Mouse (Mus musculus) lung, postnatal 25 days (tissue): ENCODE data around the gene Wdr25.
A peak's percentile ranks its signal among the peaks of the same experiment; 100 is the strongest.

ENCODE experiments used
- DNase-seq: peaks from one replicate; pipeline ENCODE4 v3.0.0; 2022; ENCODE audit warnings: low spot score

Wdr25 gene

DNA sequence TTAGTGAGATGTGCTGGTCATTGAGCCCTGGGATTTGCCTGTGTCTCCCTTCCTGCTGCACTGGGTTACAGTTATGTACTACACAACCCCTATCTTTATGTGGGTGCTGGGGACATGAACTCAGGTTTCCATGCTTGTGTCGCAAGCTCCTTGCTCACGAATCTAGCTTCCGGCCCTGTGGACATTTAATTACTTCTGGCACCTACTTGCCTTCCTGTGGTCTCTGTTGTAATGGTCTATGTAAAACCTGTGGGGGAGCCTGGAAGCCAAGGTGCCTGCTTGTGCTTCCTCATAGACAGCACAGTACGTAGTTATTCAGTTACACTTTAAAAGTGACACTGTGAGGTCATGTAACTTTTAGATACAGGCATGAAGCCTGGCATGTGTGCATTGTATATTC is 44.1 kb downstream of the Wdr25 start:
- no peak for DNase-seq

DNA sequence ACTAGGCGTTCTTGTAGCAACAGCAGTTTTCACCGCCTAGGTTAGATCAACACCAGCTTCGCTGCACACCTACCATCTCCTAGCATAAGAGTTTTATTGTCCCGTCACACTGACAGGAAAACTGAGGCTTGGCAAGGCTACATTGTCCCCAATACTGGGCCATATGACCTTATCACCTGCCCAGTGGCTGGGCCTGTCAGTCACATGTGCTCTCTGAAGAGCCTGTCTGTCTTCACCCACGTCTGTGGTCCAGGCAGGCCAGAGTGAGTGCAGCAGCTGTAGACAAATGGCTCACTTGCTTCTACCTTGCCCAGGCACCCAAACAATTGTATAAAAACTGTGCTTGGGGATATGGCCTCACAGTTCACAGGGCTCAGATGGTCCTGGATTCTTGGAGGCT is 45.4 kb downstream of the Wdr25 start:
- no peak for DNase-seq

GRCm38 (mm10) chr12:108939317-108939716 is 45.9 kb downstream of the Wdr25 start:
- DNase-seq: no peak

- DNase-seq: no peak
These were observed 46.8 kb downstream of the Wdr25 start for GRCm38 (mm10) chr12:108940255-108940654.

- DNase-seq: no peak
These were observed 47.9 kb downstream of the Wdr25 start for GRCm38 (mm10) chr12:108941282-108941681.

GRCm38 (mm10) chr12:108942203-108942923 is 48.9 kb downstream of the Wdr25 start:
- no peak for DNase-seq

DNA sequence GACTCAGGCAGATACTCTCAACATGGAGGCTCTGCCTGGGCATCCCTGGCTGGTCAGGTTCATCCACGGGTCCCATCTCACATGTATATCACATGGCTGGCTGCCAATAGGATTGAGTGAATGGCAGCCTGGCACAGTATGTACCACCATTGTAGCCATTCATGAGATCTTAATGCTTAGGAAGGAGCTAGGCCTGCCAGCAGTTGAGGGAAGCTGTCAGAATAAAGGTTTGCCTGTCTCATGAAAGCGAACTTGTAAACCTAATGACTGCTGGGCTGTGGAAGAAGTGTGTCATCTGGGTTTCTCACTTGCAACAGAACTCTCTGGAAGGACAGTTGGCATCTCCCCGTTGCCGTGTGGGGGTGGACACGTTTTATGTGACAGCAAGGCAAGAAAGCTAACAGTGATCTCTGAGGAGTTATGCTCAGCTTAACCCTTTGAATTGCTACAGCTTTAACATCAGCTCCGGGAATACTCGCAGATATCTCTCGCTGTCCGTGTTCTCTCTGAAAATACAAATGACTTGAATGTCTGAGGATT is 59.6 kb downstream of the Wdr25 start:
- no peak for DNase-seq

- DNase-seq: no peak
These were observed 60.4 kb downstream of the Wdr25 start for GRCm38 (mm10) chr12:108953838-108954237.

- no peak for DNase-seq
These were observed 61.0 kb downstream of the Wdr25 start for GRCm38 (mm10) chr12:108954456-108954855.

DNA sequence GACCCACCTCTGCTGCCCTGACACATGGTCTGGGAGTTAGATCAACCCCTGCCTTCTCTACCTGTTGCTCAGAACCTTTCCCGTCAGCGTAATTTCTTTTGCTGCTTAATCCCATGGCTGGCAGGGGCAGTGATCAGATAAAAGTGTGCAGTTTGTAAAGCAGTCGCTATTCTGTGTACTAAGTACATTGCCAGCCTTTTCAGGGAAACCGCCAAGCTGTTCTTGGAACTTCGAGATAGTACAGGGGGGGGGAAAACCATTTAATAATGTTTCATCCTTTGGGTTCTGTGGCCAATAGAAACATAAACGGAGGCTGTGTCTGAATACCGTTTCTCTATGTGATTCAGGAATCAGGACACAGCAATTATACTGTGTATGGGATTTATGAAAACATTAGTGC is 65.1 kb downstream of the Wdr25 start:
- no peak for DNase-seq

- DNase-seq: no peak
These were observed 65.7 kb downstream of the Wdr25 start for GRCm38 (mm10) chr12:108958991-108959638.

DNA sequence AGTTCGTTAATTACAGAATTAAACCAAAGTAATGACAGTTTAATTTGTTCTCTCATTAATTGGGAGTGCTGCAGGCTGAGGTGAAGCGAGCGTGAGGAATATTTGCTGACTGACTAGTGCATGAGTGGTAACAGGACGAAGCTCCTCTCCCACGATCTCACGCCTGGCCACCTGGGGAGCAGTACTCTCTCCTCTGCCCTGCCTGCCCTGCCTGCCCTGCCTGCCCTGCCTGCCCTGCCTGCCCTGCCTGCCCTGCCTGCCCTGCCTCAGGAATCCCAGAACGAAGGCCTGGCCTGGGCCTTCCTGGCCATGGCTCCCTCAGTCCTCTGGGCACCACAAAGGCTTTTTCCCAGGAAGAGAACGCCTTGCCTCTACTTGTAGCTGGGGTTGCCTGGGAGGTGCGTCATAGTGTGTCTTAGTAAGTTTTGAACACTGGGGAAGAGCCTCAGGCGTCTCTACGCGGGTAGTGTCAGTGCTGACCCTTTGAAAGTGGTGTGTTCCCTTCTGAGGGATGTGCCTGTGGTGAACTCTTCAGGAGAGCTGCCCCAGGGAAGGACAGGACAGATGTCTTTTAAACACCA is 66.3 kb downstream of the Wdr25 start:
- DNase-seq: no peak

DNA sequence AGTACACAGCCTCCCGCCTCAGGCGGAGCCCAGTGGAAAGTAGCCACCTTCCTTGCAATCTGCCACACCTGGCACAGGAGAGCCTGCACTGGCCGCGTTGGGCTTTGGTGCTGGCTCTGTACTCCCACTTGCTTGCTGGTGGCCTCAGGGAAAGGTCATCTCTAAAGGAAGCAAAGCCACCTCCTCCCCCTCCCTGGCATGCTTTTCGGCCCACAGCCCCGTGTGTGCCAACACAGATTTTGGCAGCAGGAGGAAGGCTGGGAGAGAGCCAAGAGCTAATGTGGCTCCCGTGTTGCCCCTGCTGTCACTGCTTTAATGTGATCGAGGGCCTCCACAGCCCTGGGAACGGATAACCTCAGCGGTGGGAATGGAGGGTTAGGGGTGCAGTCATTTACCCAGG is 66.8 kb downstream of the Wdr25 start:
- peak; percentile 28 for DNase-seq

- DNase-seq: no peak
These were observed 74.2 kb downstream of the Wdr25 start for GRCm38 (mm10) chr12:108967631-108968030.

DNA sequence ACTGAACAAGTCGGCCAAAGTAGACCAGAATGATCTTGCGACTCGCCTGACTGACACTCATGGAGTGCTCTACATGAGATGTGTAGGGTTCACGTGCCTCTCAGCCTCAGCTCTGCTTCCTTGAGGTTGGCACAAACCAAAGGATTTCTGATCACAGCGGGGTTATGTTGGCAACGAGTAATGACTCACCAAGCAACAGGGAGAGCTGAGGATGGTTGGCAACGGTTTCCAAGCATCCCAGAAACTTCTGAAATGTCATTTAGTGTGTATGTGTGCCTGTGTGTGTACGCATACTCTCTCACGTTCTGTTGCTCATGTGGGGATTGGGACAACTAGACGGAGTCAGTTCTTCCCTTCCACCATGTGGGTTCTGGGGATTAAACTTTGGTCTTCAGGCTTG is 74.6 kb downstream of the Wdr25 start:
- no peak for DNase-seq

GRCm38 (mm10) chr12:108971446-108971845 is 78.0 kb downstream of the Wdr25 start:
- no peak for DNase-seq

DNA sequence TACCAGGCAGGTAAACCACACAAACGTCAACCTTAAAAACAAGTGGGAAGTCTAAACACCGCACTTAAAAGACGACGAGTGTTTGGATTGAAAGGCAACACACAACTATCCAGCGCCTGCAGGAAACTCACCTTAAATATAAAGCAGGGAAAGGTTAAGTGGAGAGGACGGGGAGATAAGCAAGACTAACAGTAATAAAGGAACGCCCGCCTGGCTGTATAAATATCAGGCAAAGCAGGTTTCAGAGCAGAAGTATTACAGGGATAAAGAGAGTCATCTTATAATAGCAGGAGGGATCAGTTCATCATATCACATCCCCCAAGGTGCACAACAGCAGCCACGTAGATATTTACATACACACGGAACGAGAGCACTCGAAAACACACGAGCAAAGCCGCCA is 78.8 kb downstream of the Wdr25 start:
- no peak for DNase-seq

- DNase-seq: no peak
These were observed 86.5 kb downstream of the Wdr25 start for GRCm38 (mm10) chr12:108979977-108980376.

DNA sequence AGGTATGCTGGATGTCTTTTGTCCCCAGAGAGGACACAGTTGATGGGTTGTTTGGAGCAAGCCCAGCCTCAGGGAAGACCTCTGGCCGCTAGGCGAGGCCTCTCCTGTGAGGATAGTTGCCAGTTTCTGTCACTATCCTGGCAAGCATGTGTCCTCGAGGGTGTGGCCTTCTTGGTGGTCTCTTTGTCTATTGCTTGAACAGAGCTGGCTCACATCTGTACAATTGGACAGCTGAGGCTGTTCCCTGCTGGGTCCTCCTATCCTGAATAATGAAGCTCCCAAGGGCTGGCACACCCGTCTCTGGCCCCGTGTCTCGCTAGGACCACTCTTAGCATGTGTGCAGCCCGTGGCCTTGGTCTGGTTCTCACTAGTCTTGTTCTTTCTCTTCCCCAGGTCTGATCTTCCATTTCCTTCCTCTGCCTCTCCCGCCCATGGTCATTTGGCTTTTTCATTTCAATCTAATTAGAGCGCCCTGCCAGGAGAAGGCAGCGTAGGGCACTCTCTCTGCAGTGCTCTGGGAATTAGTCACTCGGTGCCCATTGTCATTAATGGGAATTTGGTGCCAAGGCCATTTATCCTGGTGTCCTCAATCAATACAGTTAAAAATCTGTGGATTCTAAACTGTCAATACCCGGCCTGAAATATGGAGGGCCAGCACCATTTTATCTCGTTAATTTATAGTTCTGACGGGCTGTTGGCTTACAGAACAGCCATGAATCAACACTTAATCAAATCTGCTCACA is 88.7 kb downstream of the Wdr25 start:
- DNase-seq: no peak

GRCm38 (mm10) chr12:108982684-108982960 is 89.2 kb downstream of the Wdr25 start:
- DNase-seq: no peak

GRCm38 (mm10) chr12:108983496-108983895 is 90.1 kb downstream of the Wdr25 start:
- no peak for DNase-seq

DNA sequence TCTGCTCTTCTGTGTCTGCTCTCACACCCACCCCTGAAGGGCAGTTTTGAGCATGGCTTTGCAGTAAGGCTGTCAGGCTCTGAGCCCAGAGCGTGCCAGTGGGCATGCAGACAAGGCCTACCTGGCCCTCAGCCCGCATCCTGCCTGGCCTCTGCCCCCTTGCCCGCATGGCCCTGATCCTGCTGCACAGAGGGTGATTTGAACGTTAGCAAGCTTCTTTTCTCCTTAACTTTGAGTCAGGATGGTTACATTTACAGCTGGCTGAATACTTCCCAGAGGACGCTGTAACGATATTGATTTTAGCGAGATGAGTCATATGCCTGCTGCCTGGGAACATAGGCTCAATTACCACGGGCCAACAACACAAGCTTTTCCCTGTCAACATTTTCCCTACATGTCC is 91.0 kb downstream of the Wdr25 start:
- DNase-seq: no peak

GRCm38 (mm10) chr12:108985025-108985424 is 91.6 kb downstream of the Wdr25 start:
- no peak for DNase-seq
